Mouse (Mus musculus) liver, embryonic 14.5 days (tissue): ENCODE results near the gene Prn. TPM values are rescaled to one million over a fixed set of nuclear protein-coding genes. Genes with fewer than 3 reads are reported as not detected.

ENCODE experiments used
- ATAC-seq: fragments of 200-750 bp; cut with Nextera tagmentation; 2 replicates; pipeline ENCODE4 v1.8.0; 2017; ENCODE audit warnings: moderate number of reproducible peaks, mild to moderate bottlenecking, moderate library complexity; ENCODE audit not compliant: insufficient read depth
- DNase-seq, 3 experiments: peaks; one replicate each; pipeline ENCODE4 v3.0.0-alpha.2; 2012 to 2013; ENCODE audit warnings: low read depth in 3 of 3, low spot score in 3 of 3
- H3K27ac ChIP-seq: fragments of 300-500 bp; sonication (generic); 2 replicates; pipeline ENCODE4 v1.5.1; 2014; ENCODE audit warnings: moderate library complexity, mild to moderate bottlenecking, control low read depth, inconsistent platforms
- H3K27me3 ChIP-seq: fragments of 300-500 bp; sonication (generic); 2 replicates; pipeline ENCODE4 v1.6.1; 2014; ENCODE audit warnings: mild to moderate bottlenecking, low read length, moderate library complexity; ENCODE audit not compliant: control insufficient read depth, insufficient read depth
- H3K36me3 ChIP-seq: fragments of 300-500 bp; sonication (generic); replicated peaks from 2 replicates; pipeline ENCODE4 v1.6.1; 2014; ENCODE audit warnings: low read depth; ENCODE audit not compliant: control insufficient read depth, insufficient read depth
- H3K4me1 ChIP-seq, 2 experiments: fragments of 200-500 bp in 1 of 2; fragments of 300-500 bp in 1 of 2; sonication (generic) in 1 of 2; replicated peaks; 2 replicates each; pipeline ENCODE4 v1.6.1; 2012 to 2014; ENCODE audit warnings: antibody characterized with exemption in 1 of 2, inconsistent platforms in 1 of 2, low read length in 1 of 2; ENCODE audit not compliant: control insufficient read depth in 2 of 2, insufficient read depth in 2 of 2
- H3K4me2 ChIP-seq: fragments of 300-500 bp; sonication (generic); 2 replicates; pipeline ENCODE4 v1.6.1; 2014; ENCODE audit warnings: low read depth, mild to moderate bottlenecking, control low read depth, moderate library complexity
- H3K4me3 ChIP-seq, 2 experiments: fragments of 200-500 bp in 1 of 2; fragments of 300-500 bp in 1 of 2; sonication (generic) in 1 of 2; 2 replicates each; pipeline ENCODE4 v1.5.1; 2012 to 2014; ENCODE audit warnings: low read depth in 2 of 2, low read length in 2 of 2, mild to moderate bottlenecking in 2 of 2, control low read depth in 1 of 2, inconsistent platforms in 1 of 2, moderate library complexity in 1 of 2; ENCODE audit not compliant: insufficient read depth in 1 of 2
- H3K9ac ChIP-seq: fragments of 300-500 bp; sonication (generic); replicated peaks from 2 replicates; pipeline ENCODE4 v1.6.1; 2014; ENCODE audit warnings: mild to moderate bottlenecking, control low read depth, moderate library complexity
- H3K9me3 ChIP-seq: fragments of 300-500 bp; sonication (generic); 2 replicates; pipeline ENCODE4 v1.6.1; 2016; ENCODE audit warnings: low read length, mixed read lengths; ENCODE audit not compliant: control insufficient read depth
- CTCF ChIP-seq: IDR thresholded peaks from 2 replicates; pipeline ENCODE4 v1.5.1; 2016; ENCODE audit warnings: antibody characterized with exemption, low read depth, control low read depth
- EP300 ChIP-seq: IDR thresholded peaks from 2 replicates; pipeline ENCODE4 v1.6.1; 2016; ENCODE audit warnings: antibody characterized with exemption, low read depth
- WGBS: fragments of 180-500 bp; shearing (Covaris S2); extraction: QIAGEN DNeasy Blood & Tissue Kit; methylation state at CpG from one replicate; pipeline ENCODE4 v1.1.7; 2014; ENCODE audit not compliant: insufficient replicate concordance; 5-methylcytosine and 5-hydroxymethylcytosine counted together
- polyA plus RNA-seq, 2 experiments: library from polyadenylated mRNA; depleted of rRNA in 1 of 2; stranded (reverse) in 1 of 2; unstranded in 1 of 2; fragments of >200 nt; fragmentation: Nextera tagmentation in 1 of 2; extraction: Ambion mirVana in 1 of 2; gene quantifications; 2 replicates each; pipeline versions ENCODE4 v1.2.1 to v1.2.3; 2012 to 2014

The Prn gene
- polyA plus RNA-seq, 2 experiments: not detected

GRCm38 (mm10) chr2:131933598-131933997 is 23.8 kb downstream of the Prn start:
- H3K9ac ChIP-seq: no peak overlapping the region
- H3K27me3 ChIP-seq: no peaks in the 10 kb centered on the region
- H3K4me2 ChIP-seq: no peak overlapping the region
- TF ChIP-seq CTCF: no peak
- no peak for TF ChIP-seq EP300
- H3K27ac ChIP-seq: no peak overlapping the region
- WGBS: 54% methylated on average over 3 of the region's 3 CpGs
- no peak for DNase-seq
- H3K4me1 ChIP-seq: peaks cover 0 to 9% of the 10 kb centered on the region in 2 experiments; a peak in 2 of 4 replicates
- H3K9me3 ChIP-seq: no peaks in the 10 kb centered on the region
- no peak for ATAC-seq
- no peak overlapping the region for H3K4me3 ChIP-seq
- H3K36me3 ChIP-seq: no peaks in the 10 kb centered on the region; the same call in 1 of the 2 replicates

GRCm38 (mm10) chr2:131934243-131934642 is 24.5 kb downstream of the Prn start:
- H3K9ac ChIP-seq: no peak overlapping the region
- DNase-seq: no peak
- no peak overlapping the region for H3K27ac ChIP-seq
- ATAC-seq: no peak
- no peaks in the 10 kb centered on the region for H3K27me3 ChIP-seq
- no peaks in the 10 kb centered on the region; the same call in 1 of the 2 replicates for H3K36me3 ChIP-seq
- H3K9me3 ChIP-seq: no peaks in the 10 kb centered on the region
- WGBS: 90% methylated on average over 2 of the region's 2 CpGs
- H3K4me3 ChIP-seq: no peak overlapping the region
- H3K4me2 ChIP-seq: no peak overlapping the region
- H3K4me1 ChIP-seq: peaks cover 0 to 9% of the 10 kb centered on the region in 2 experiments; a peak in 2 of 4 replicates
- TF ChIP-seq EP300 (no peak), CTCF (no peak)

DNA sequence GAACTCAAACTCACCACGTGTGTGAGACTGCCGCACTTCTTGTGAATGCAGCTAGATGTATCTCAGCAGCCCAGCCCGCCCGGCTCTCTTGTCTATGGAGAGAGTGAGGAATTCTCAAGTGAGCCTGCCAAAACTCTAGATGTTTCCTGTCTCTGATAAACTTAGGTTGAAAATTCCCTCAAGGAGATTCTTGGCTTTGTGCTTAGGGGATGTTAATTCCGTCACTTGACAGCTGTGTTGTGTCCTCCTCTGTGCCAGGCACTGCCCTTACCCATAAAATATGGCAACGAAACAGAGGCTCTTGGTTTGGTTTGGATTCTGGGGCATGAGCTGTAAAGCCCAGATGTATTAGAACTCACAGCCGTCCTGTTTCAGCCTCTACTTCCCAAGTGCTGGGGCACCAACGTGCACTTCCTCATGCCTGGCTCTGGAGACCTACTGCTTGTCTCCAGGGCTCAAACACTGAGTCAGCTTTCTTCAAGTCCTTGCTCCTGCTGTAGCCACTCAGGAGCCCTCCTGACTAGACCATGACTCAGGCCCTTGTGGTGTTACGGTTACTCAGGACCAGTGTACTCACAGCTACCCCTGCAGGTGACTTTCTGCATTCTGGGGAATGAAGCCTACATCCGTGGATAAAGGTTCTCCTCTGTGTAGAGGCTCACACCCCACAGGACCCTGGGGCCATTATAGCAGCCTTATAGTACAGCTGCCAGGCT is 25.8 kb downstream of the Prn start:
- H3K27me3 ChIP-seq: no peaks in the 10 kb centered on the region
- no peak overlapping the region for H3K9ac ChIP-seq
- H3K36me3 ChIP-seq: no peaks in the 10 kb centered on the region; the same call in 1 of the 2 replicates
- no peak overlapping the region for H3K4me2 ChIP-seq
- peaks cover 10 to 18% of the 10 kb centered on the region in 2 experiments for H3K4me1 ChIP-seq
- 57% methylated on average over 10 of the region's 10 CpGs for WGBS
- peak; percentile 34 to 45 (median 40) for DNase-seq
- ATAC-seq: peak; percentile 66
- H3K4me3 ChIP-seq: no peak overlapping the region
- H3K9me3 ChIP-seq: no peaks in the 10 kb centered on the region
- TF ChIP-seq EP300 (no peak), CTCF (peak; percentile 72)
- no peak overlapping the region for H3K27ac ChIP-seq

- Histone ChIP-seq H3K4me1 (peaks cover 17 to 23% of the 10 kb centered on the region in 2 experiments), H3K9ac (no peak overlapping the region), H3K4me2 (no peak overlapping the region), H3K36me3 (no peaks in the 10 kb centered on the region; the same call in 1 of the 2 replicates), H3K9me3 (no peaks in the 10 kb centered on the region), H3K27me3 (no peaks in the 10 kb centered on the region), H3K4me3 (no peak overlapping the region), H3K27ac (no peak overlapping the region)
- ATAC-seq: no peak
- WGBS: 83% methylated on average over 10 of the region's 10 CpGs
- TF ChIP-seq EP300 (no peak), CTCF (no peak)
- DNase-seq: no peak
Observed at GRCm38 (mm10) chr2:131936410-131936809, 26.7 kb downstream of the Prn start.

DNA sequence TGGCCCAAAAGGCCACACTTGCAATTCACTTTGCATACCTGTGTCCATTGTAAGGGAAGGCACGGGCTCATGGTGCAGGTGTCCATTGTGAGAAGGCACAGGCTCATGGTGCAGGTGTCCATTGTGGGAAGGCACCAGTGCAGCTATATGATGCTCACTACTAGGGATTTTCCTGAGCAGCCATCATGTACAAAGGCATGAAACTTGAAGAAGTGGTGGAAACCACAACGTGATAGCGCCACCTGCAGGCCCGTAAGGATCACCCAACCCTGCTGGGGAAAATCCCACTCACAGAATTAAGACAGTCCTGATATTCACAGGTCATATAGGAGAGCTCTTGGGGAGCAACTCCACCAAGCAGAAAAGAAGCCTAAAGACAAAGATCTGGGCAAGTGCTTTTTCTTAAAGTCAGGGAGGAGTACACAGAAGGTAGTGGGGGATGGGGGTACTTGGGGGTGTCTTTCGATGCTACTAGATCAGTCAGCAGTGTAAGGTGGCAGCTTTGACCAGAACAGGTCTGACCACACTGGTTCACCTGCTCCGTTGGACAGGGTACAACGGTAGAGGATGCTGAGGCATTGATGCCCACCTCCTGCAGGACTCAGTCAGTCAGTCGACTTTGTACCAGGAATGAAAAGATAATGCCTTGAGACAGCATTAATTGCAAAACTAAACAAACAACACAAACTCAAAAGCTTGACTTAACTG is 29.8 kb downstream of the Prn start:
- no peak overlapping the region for H3K4me2 ChIP-seq
- TF ChIP-seq EP300: no peak
- peak; percentile 90 for TF ChIP-seq CTCF
- H3K9me3 ChIP-seq: no peaks in the 10 kb centered on the region
- ATAC-seq (peak; percentile 42; the same call in 1 of the 2 replicates), DNase-seq (peak; percentile 45 to 49 (median 47))
- H3K36me3 ChIP-seq: no peaks in the 10 kb centered on the region; the same call in 1 of the 2 replicates
- H3K4me3 ChIP-seq: no peak overlapping the region
- H3K4me1 ChIP-seq: peaks cover 17% of the 10 kb centered on the region in 2 experiments
- WGBS: 30% methylated on average over 8 of the region's 8 CpGs
- peak overlapping the region; percentile 67; the same call in 1 of the 2 replicates for H3K27ac ChIP-seq
- no peaks in the 10 kb centered on the region for H3K27me3 ChIP-seq
- H3K9ac ChIP-seq: no peak overlapping the region
